Mouse (Mus musculus) hindbrain, embryonic 12.5 days (tissue): ENCODE measurements around the gene Tgfb1. TPM values are rescaled to one million over a fixed set of nuclear protein-coding genes. Genes with fewer than 3 reads are reported as not detected.

Experiments used
- ATAC-seq: fragments of 200-750 bp; cut with Nextera tagmentation; 2 replicates; pipeline ENCODE4 v1.8.0; 2017; ENCODE audit warnings: moderate TSS enrichment; ENCODE audit not compliant: low FRiP score
- H3K27ac ChIP-seq: fragments of 300-500 bp; sonication (generic); 2 replicates; pipeline ENCODE4 v1.5.1; 2016; ENCODE audit warnings: mild to moderate bottlenecking
- H3K27me3 ChIP-seq: fragments of 300-500 bp; sonication (generic); 2 replicates; pipeline ENCODE4 v1.6.1; 2016; ENCODE audit warnings: mild to moderate bottlenecking
- H3K36me3 ChIP-seq: fragments of 300-500 bp; sonication (generic); 2 replicates; pipeline ENCODE4 v1.6.1; 2016; ENCODE audit warnings: mild to moderate bottlenecking
- H3K4me1 ChIP-seq: fragments of 300-500 bp; sonication (generic); 2 replicates; pipeline ENCODE4 v1.6.1; 2016
- H3K4me2 ChIP-seq: fragments of 300-500 bp; sonication (generic); replicated peaks from 2 replicates; pipeline ENCODE4 v1.6.1; 2016; ENCODE audit warnings: mild to moderate bottlenecking
- H3K4me3 ChIP-seq: fragments of 300-500 bp; sonication (generic); 2 replicates; pipeline ENCODE4 v1.5.1; 2016; ENCODE audit warnings: mild to moderate bottlenecking
- H3K9ac ChIP-seq: fragments of 300-500 bp; sonication (generic); 2 replicates; pipeline ENCODE4 v1.6.1; 2016; ENCODE audit warnings: mild to moderate bottlenecking, moderate library complexity
- H3K9me3 ChIP-seq: fragments of 300-500 bp; sonication (generic); replicated peaks from 2 replicates; pipeline ENCODE4 v1.6.1; 2016; ENCODE audit warnings: mild to moderate bottlenecking
- WGBS: fragments of 180-500 bp; shearing (Covaris S2); methylation state at CpG from one replicate; pipeline ENCODE4 v1.1.7; 2016; 5-methylcytosine and 5-hydroxymethylcytosine counted together
- polyA plus RNA-seq: library from polyadenylated mRNA; unstranded; fragments of >200 nt; fragmentation: Nextera tagmentation; extraction: Ambion mirVana; gene quantifications from 2 replicates; pipeline ENCODE4 v1.2.1, GENCODE M21; 2016

Tgfb1 gene
- 1.6 and 1.8 TPM in 2 replicates for polyA plus RNA-seq

GRCm38 (mm10) chr7:25686680-25687531 is at the start of gene Tgfb1:
Tgfb1 (plus strand) TSS chr7:25687002.
- peaks cover 35% of the 10 kb centered on the region for H3K4me1 ChIP-seq
- peaks cover 71% of the 10 kb centered on the region for H3K27me3 ChIP-seq
- no peaks in the 10 kb centered on the region for H3K9me3 ChIP-seq
- WGBS, result under 1% methylated on average over 48 of the region's 69 CpGs
- peak within 1 kb of the TSS; percentile 41 for H3K4me3 ChIP-seq
- peak; percentile 30 for ATAC-seq
- H3K36me3 ChIP-seq, result no peaks in the 10 kb centered on the region
- H3K27ac ChIP-seq, result no peak within 1 kb of the TSS
- H3K4me2 ChIP-seq, result peak within 1 kb of the TSS; percentile 55
- peak within 1 kb of the TSS; percentile 50 for H3K9ac ChIP-seq

GRCm38 (mm10) chr7:25637099-25637498 is 49.7 kb upstream of the Tgfb1 start:
- ATAC-seq, result no peak
- Histone ChIP-seq H3K4me3 (no peak overlapping the region), H3K36me3 (peaks cover 52% of the 10 kb centered on the region), H3K27ac (no peak overlapping the region), H3K9me3 (no peaks in the 10 kb centered on the region), H3K4me2 (no peak overlapping the region), H3K27me3 (no peaks in the 10 kb centered on the region), H3K4me1 (no peaks in the 10 kb centered on the region), H3K9ac (no peak overlapping the region)
- 93% methylated on average over 5 of the region's 5 CpGs for WGBS

- H3K9me3 ChIP-seq, result no peaks in the 10 kb centered on the region
- ATAC-seq, result no peak
- H3K9ac ChIP-seq, result no peak overlapping the region
- no peaks in the 10 kb centered on the region for H3K27me3 ChIP-seq
- no peak overlapping the region for H3K27ac ChIP-seq
- 92% methylated on average over 4 of the region's 4 CpGs for WGBS
- peaks cover 40% of the 10 kb centered on the region for H3K36me3 ChIP-seq
- no peak overlapping the region for H3K4me3 ChIP-seq
- no peaks in the 10 kb centered on the region for H3K4me1 ChIP-seq
- H3K4me2 ChIP-seq, result no peak overlapping the region
Observed at GRCm38 (mm10) chr7:25639754-25640153, 47.0 kb upstream of the Tgfb1 start.

GRCm38 (mm10) chr7:25644136-25644535 is 42.7 kb upstream of the Tgfb1 start:
- 79% methylated on average over 10 of the region's 10 CpGs for WGBS
- Histone ChIP-seq H3K9ac (no peak overlapping the region), H3K36me3 (peaks cover 14% of the 10 kb centered on the region), H3K27ac (no peak overlapping the region), H3K4me3 (no peak overlapping the region), H3K27me3 (no peaks in the 10 kb centered on the region), H3K9me3 (no peaks in the 10 kb centered on the region), H3K4me2 (no peak overlapping the region), H3K4me1 (0 out of 2 replicates have a peak, but pooled peaks cover 4% of the 10 kb centered on the region)
- no peak for ATAC-seq

- H3K9ac ChIP-seq, result no peak overlapping the region
- 73% methylated on average over 4 of the region's 4 CpGs for WGBS
Observed at GRCm38 (mm10) chr7:25644631-25645030, 42.2 kb upstream of the Tgfb1 start.

GRCm38 (mm10) chr7:25645074-25645473 is 41.7 kb upstream of the Tgfb1 start:
- no peak for ATAC-seq
- WGBS, result 59% methylated on average over 14 of the region's 14 CpGs
- H3K4me3 ChIP-seq, result no peak overlapping the region
- no peak overlapping the region for H3K9ac ChIP-seq
- no peak overlapping the region for H3K4me2 ChIP-seq
- no peak overlapping the region for H3K27ac ChIP-seq
- H3K4me1 ChIP-seq, result 0 out of 2 replicates have a peak, but pooled peaks cover 5% of the 10 kb centered on the region
- peaks cover 10% of the 10 kb centered on the region for H3K36me3 ChIP-seq
- H3K9me3 ChIP-seq, result no peaks in the 10 kb centered on the region
- H3K27me3 ChIP-seq, result no peaks in the 10 kb centered on the region

More at GRCm38 (mm10) chr7:25644631-25645030, 42.2 kb upstream of the Tgfb1 start:
- Histone ChIP-seq H3K4me2 (no peak overlapping the region), H3K4me3 (no peak overlapping the region), H3K27ac (no peak overlapping the region), H3K36me3 (peaks cover 14% of the 10 kb centered on the region), H3K4me1 (0 out of 2 replicates have a peak, but pooled peaks cover 5% of the 10 kb centered on the region), H3K9me3 (no peaks in the 10 kb centered on the region), H3K27me3 (no peaks in the 10 kb centered on the region)
- no peak for ATAC-seq

GRCm38 (mm10) chr7:25647574-25648123 is 39.2 kb upstream of the Tgfb1 start:
- H3K4me1 ChIP-seq, result 0 out of 2 replicates have a peak, but pooled peaks cover 5% of the 10 kb centered on the region
- ATAC-seq, result no peak
- H3K27ac ChIP-seq, result no peak overlapping the region
- peaks cover 3% of the 10 kb centered on the region; the same call in 1 of the 2 replicates for H3K36me3 ChIP-seq
- no peak overlapping the region for H3K9ac ChIP-seq
- H3K27me3 ChIP-seq, result no peaks in the 10 kb centered on the region
- no peak overlapping the region for H3K4me3 ChIP-seq
- WGBS, result 47% methylated on average over 5 of the region's 5 CpGs
- H3K9me3 ChIP-seq, result no peaks in the 10 kb centered on the region
- no peak overlapping the region for H3K4me2 ChIP-seq

- WGBS, result 79% methylated on average over 5 of the region's 5 CpGs
- H3K4me1 ChIP-seq, result 0 out of 2 replicates have a peak, but pooled peaks cover 5% of the 10 kb centered on the region
- no peaks in the 10 kb centered on the region for H3K9me3 ChIP-seq
- H3K27me3 ChIP-seq, result no peaks in the 10 kb centered on the region
- no peak overlapping the region for H3K4me2 ChIP-seq
- H3K36me3 ChIP-seq, result peaks cover 6% of the 10 kb centered on the region; the same call in 1 of the 2 replicates
- no peak overlapping the region for H3K27ac ChIP-seq
- no peak overlapping the region for H3K9ac ChIP-seq
- ATAC-seq, result no peak
- no peak overlapping the region for H3K4me3 ChIP-seq
Observed at GRCm38 (mm10) chr7:25649839-25650238, 37.0 kb upstream of the Tgfb1 start.

GRCm38 (mm10) chr7:25651281-25651680 is 35.5 kb upstream of the Tgfb1 start:
- no peak overlapping the region for H3K4me3 ChIP-seq
- no peaks in the 10 kb centered on the region for H3K9me3 ChIP-seq
- H3K4me2 ChIP-seq, result no peak overlapping the region
- 0 out of 2 replicates have a peak, but pooled peaks cover 5% of the 10 kb centered on the region for H3K4me1 ChIP-seq
- H3K36me3 ChIP-seq, result peaks cover 6% of the 10 kb centered on the region; the same call in 1 of the 2 replicates
- ATAC-seq, result no peak
- no peak overlapping the region for H3K27ac ChIP-seq
- H3K27me3 ChIP-seq, result no peaks in the 10 kb centered on the region
- 90% methylated on average over 8 of the region's 8 CpGs for WGBS
- H3K9ac ChIP-seq, result no peak overlapping the region

- 91% methylated on average over 12 of the region's 12 CpGs for WGBS
- Histone ChIP-seq H3K4me2 (no peak overlapping the region), H3K27ac (no peak overlapping the region), H3K27me3 (no peaks in the 10 kb centered on the region), H3K4me1 (peaks cover 12% of the 10 kb centered on the region), H3K36me3 (peaks cover 6% of the 10 kb centered on the region; the same call in 1 of the 2 replicates), H3K9ac (no peak overlapping the region), H3K4me3 (no peak overlapping the region), H3K9me3 (no peaks in the 10 kb centered on the region)
- ATAC-seq, result no peak
Observed at GRCm38 (mm10) chr7:25652244-25652759, 34.5 kb upstream of the Tgfb1 start.

- 83% methylated on average over 11 of the region's 11 CpGs for WGBS
- no peak for ATAC-seq
- Histone ChIP-seq H3K27me3 (no peaks in the 10 kb centered on the region), H3K36me3 (peaks cover 6% of the 10 kb centered on the region; the same call in 1 of the 2 replicates), H3K9me3 (no peaks in the 10 kb centered on the region), H3K27ac (no peak overlapping the region), H3K4me3 (no peak overlapping the region), H3K9ac (no peak overlapping the region), H3K4me2 (no peak overlapping the region), H3K4me1 (peaks cover 25% of the 10 kb centered on the region)
Observed at GRCm38 (mm10) chr7:25655601-25656428, 31.0 kb upstream of the Tgfb1 start.
